Mouse (Mus musculus) CH12.LX (cell line): ENCODE measurements around the gene Mok. TPM values are rescaled to one million over a fixed set of nuclear protein-coding genes. Genes with fewer than 3 reads are reported as not detected.

Experiments
- DNase-seq: peaks from one replicate; pipeline ENCODE4 v3.0.0-alpha.2; 2013; ENCODE audit errors: extremely low read depth
- H3K27ac ChIP-seq: 2 replicates; pipeline ENCODE4 v1.5.1; 2012; ENCODE audit warnings: low read depth, mild to moderate bottlenecking, control low read depth, moderate library complexity; ENCODE audit not compliant: insufficient read depth
- H3K27me3 ChIP-seq: replicated peaks from 2 replicates; pipeline ENCODE3; 2012; ENCODE audit warnings: inconsistent platforms
- H3K36me3 ChIP-seq, 2 experiments: replicated peaks in 1 of 2; 2 replicates each; pipeline versions ENCODE3 to v1.6.1; 2012; ENCODE audit warnings: inconsistent platforms in 1 of 2, low read length in 1 of 2, mild to moderate bottlenecking in 1 of 2, mixed read lengths in 1 of 2, moderate library complexity in 1 of 2; ENCODE audit not compliant: control insufficient read depth in 1 of 2, insufficient read depth in 1 of 2
- H3K4me1 ChIP-seq, 2 experiments: 2 replicates each; pipeline ENCODE4 v1.6.1; 2012; ENCODE audit warnings: inconsistent platforms in 1 of 2, moderate library complexity in 1 of 2; ENCODE audit not compliant: insufficient read depth in 2 of 2, control insufficient read depth in 1 of 2
- H3K4me2 ChIP-seq: 2 replicates; pipeline ENCODE4 v1.6.1; 2012; ENCODE audit warnings: low read depth, mild to moderate bottlenecking, control low read depth; ENCODE audit not compliant: poor library complexity, insufficient read depth, severe bottlenecking
- H3K4me3 ChIP-seq, 3 experiments: fragments of 150-350 bp in 1 of 3; sonication (generic) in 1 of 3; replicated peaks in 1 of 3; 2 replicates each; pipeline versions ENCODE3 to v1.5.1; 2011 to 2012; ENCODE audit warnings: low read depth in 2 of 3, low read length in 2 of 3, mild to moderate bottlenecking in 2 of 3, moderate library complexity in 2 of 3, control low read depth in 1 of 3, improper control_type of control experiment in 1 of 3, inconsistent platforms in 1 of 3, mixed read lengths in 1 of 3; ENCODE audit not compliant: poor library complexity in 1 of 3
- H3K79me2 ChIP-seq: replicated peaks from 2 replicates; pipeline ENCODE4 v1.6.1; 2012; ENCODE audit warnings: mild to moderate bottlenecking, moderate library complexity; ENCODE audit not compliant: control insufficient read depth, poor library complexity, insufficient read depth, severe bottlenecking; ENCODE audit errors: extremely low read depth
- H3K9ac ChIP-seq: 2 replicates; pipeline ENCODE4 v1.6.1; 2012; ENCODE audit warnings: low read depth, mild to moderate bottlenecking, control low read depth, moderate library complexity; ENCODE audit not compliant: insufficient read depth
- H3K9me3 ChIP-seq: replicated peaks from 2 replicates; pipeline ENCODE3; 2012; ENCODE audit warnings: low read length, inconsistent platforms, mixed read lengths
- CHD1 ChIP-seq: IDR thresholded peaks from 2 replicates; pipeline ENCODE4 v1.6.1; 2012; ENCODE audit warnings: low read depth, low read length, improper control_type of control experiment, inconsistent platforms
- CTCF ChIP-seq, 2 experiments: IDR thresholded peaks in 1 of 2; conservative IDR thresholded peaks in 1 of 2; 2 replicates each; pipeline ENCODE4 v1.5.1; 2011 to 2012; ENCODE audit warnings: low read depth in 2 of 2, low read length in 2 of 2, improper control_type of control experiment in 1 of 2, inconsistent platforms in 1 of 2, mild to moderate bottlenecking in 1 of 2, moderate library complexity in 1 of 2
- ELF1 ChIP-seq: IDR thresholded peaks from 2 replicates; pipeline ENCODE4 v1.6.1; 2014; ENCODE audit warnings: low read depth, mild to moderate bottlenecking, inconsistent platforms, low read length, improper control_type of control experiment
- EP300 ChIP-seq: IDR thresholded peaks from 2 replicates; pipeline ENCODE4 v1.6.1; 2011; ENCODE audit warnings: low read length, improper control_type of control experiment
- ETS1 ChIP-seq: conservative IDR thresholded peaks from 2 replicates; pipeline ENCODE4 v1.6.1; 2012; ENCODE audit warnings: low read depth, mild to moderate bottlenecking, inconsistent platforms, low read length, improper control_type of control experiment, moderate library complexity
- HCFC1 ChIP-seq: IDR thresholded peaks from 2 replicates; pipeline ENCODE4 v1.6.1; 2012; ENCODE audit warnings: low read depth, mild to moderate bottlenecking, inconsistent platforms, low read length, improper control_type of control experiment
- IRF4 ChIP-seq: IDR thresholded peaks from 2 replicates; pipeline ENCODE4 v1.6.1; 2014; ENCODE audit warnings: low read depth, mild to moderate bottlenecking, inconsistent platforms, low read length, improper control_type of control experiment
- JUN ChIP-seq: IDR thresholded peaks from 2 replicates; pipeline ENCODE4 v1.6.1; 2011; ENCODE audit warnings: low read depth, mild to moderate bottlenecking, low read length, improper control_type of control experiment, moderate library complexity; ENCODE audit not compliant: insufficient read depth
- JUND ChIP-seq: conservative IDR thresholded peaks from 2 replicates; pipeline ENCODE4 v1.6.1; 2011; ENCODE audit warnings: low read depth, low read length, improper control_type of control experiment
- MAFK ChIP-seq: IDR thresholded peaks from 2 replicates; pipeline ENCODE4 v1.6.1; 2011; ENCODE audit warnings: low read length, improper control_type of control experiment; ENCODE audit not compliant: insufficient replicate concordance
- MAX ChIP-seq: IDR thresholded peaks from 2 replicates; pipeline ENCODE4 v1.6.1; 2011; ENCODE audit warnings: low read length, improper control_type of control experiment
- MXI1 ChIP-seq: IDR thresholded peaks from 2 replicates; pipeline ENCODE4 v1.6.1; 2011; ENCODE audit warnings: mild to moderate bottlenecking, low read depth, low read length, improper control_type of control experiment
- MYC ChIP-seq: IDR thresholded peaks from 2 replicates; pipeline ENCODE4 v1.6.1; 2011; ENCODE audit warnings: low read depth, mild to moderate bottlenecking, improper control_type of control experiment, low read length
- PAX5 ChIP-seq: IDR thresholded peaks from 2 replicates; pipeline ENCODE4 v1.6.1; 2012; ENCODE audit warnings: low read length, inconsistent platforms, mixed read lengths
- POLR2A ChIP-seq: IDR thresholded peaks from 2 replicates; pipeline ENCODE4 v1.6.1; 2011; ENCODE audit warnings: low read depth, mild to moderate bottlenecking, improper control_type of control experiment, low read length
- POLR2AphosphoS2 ChIP-seq: IDR thresholded peaks from 2 replicates; pipeline ENCODE4 v1.6.1; 2011; ENCODE audit warnings: low read depth, low read length, improper control_type of control experiment
- RAD21 ChIP-seq: IDR thresholded peaks from 2 replicates; pipeline ENCODE4 v1.6.1; 2011; ENCODE audit warnings: low read depth, mild to moderate bottlenecking, low read length, improper control_type of control experiment, moderate library complexity
- RCOR1 ChIP-seq: conservative IDR thresholded peaks from 2 replicates; pipeline ENCODE4 v1.6.1; 2012; ENCODE audit warnings: low read depth, mild to moderate bottlenecking, inconsistent platforms, low read length, improper control_type of control experiment
- TCF12 ChIP-seq: IDR thresholded peaks from 2 replicates; pipeline ENCODE4 v1.6.1; 2014; ENCODE audit warnings: low read depth, mild to moderate bottlenecking, inconsistent platforms, low read length, improper control_type of control experiment
- USF2 ChIP-seq: conservative IDR thresholded peaks from 2 replicates; pipeline ENCODE4 v1.6.1; 2011; ENCODE audit warnings: low read depth, low read length, improper control_type of control experiment
- ZC3H11A ChIP-seq: IDR thresholded peaks from 2 replicates; pipeline ENCODE4 v1.6.1; 2012; ENCODE audit warnings: low read depth, mild to moderate bottlenecking, inconsistent platforms, low read length, improper control_type of control experiment
- ZMIZ1 ChIP-seq: IDR thresholded peaks from 2 replicates; pipeline ENCODE4 v1.6.1; 2012; ENCODE audit warnings: low read depth, mild to moderate bottlenecking, inconsistent platforms, low read length, improper control_type of control experiment
- ZNF384 ChIP-seq: IDR thresholded peaks from 2 replicates; pipeline ENCODE4 v1.6.1; 2012; ENCODE audit warnings: low read depth, low read length, improper control_type of control experiment, inconsistent platforms
- dilution Hi-C: fragments of 300-500 bp; cut with MboI; formaldehyde crosslinking; loops from 2 replicates; pipeline ENCODE4 v1.14.3; 2020; ENCODE audit warnings: low sequenced_read_pairs; ENCODE audit not compliant: extremely low pct_unique_long_range_greater_than_20kb, extremely low pct_ligation_motif_present
- in situ Hi-C: fragments of 300-500 bp; cut with MboI; formaldehyde crosslinking; loops from 3 replicates; pipeline ENCODE4 v1.14.3; 2019; ENCODE audit warnings: low sequenced_read_pairs, low pct_ligation_motif_present, low pct_unique_long_range_greater_than_20kb, mixed read lengths
- polyA plus RNA-seq: library from polyadenylated mRNA; unstranded; fragments of >175 nt; gene quantifications from 2 replicates; pipeline ENCODE4 v1.2.1, GENCODE M21; 2012; ENCODE audit warnings: low read depth; ENCODE audit not compliant: insufficient read length
- total RNA-seq, 2 experiments: library from RNA; depleted of rRNA; stranded (reverse); fragments of 300-350 nt in 1 of 2; fragments of >200 nt in 1 of 2; gene quantifications; 2 replicates each; pipeline ENCODE4 v1.2.3; 2012 to 2014

The Mok gene
- total and polyA plus RNA-seq, 3 experiments, result 7.1 to 11.0 (median 9.8) TPM

DNA sequence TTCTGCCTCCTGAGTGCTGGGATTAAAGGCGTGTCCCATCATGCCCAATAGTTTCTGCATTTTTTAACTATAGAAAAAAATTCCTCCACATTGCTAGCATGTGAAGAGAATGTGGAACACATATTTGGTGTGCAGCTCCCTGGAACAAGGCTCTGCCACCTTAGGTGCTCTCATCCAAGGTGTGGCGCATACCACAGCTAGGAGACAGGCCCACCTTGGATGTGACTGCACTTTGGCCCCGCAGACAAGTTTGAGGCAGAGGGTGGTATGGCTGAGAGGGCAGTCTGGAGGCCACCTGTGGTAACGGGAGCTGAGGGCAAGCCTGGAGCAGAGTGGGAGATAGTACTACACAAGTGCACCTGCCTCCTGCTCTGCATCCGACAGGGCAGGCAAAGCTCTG lies 31.9 kb downstream of the Mok start:
- in situ Hi-C loops, result no loop called here
- Histone ChIP-seq H3K27me3 (no peaks in the 10 kb centered on the region), H3K27ac (no peak overlapping the region), H3K4me1 (peaks cover 12 to 37% of the 10 kb centered on the region in 2 experiments), H3K79me2 (no peaks in the 10 kb centered on the region), H3K9ac (no peak overlapping the region), H3K4me2 (no peak overlapping the region), H3K4me3 (no peak overlapping the region), H3K9me3 (no peaks in the 10 kb centered on the region), H3K36me3 (peaks cover 14 to 76% of the 10 kb centered on the region in 2 experiments)
- no peak for DNase-seq
- no peak for TF ChIP-seq POLR2A
- TF ChIP-seq TCF12, result no peak
- TF ChIP-seq JUN, result no peak
- TF ChIP-seq RAD21, result no peak
- TF ChIP-seq ZMIZ1, result no peak
- TF ChIP-seq MAX, result no peak
- no peak for TF ChIP-seq PAX5
- dilution Hi-C loops, result no loop called here

DNA sequence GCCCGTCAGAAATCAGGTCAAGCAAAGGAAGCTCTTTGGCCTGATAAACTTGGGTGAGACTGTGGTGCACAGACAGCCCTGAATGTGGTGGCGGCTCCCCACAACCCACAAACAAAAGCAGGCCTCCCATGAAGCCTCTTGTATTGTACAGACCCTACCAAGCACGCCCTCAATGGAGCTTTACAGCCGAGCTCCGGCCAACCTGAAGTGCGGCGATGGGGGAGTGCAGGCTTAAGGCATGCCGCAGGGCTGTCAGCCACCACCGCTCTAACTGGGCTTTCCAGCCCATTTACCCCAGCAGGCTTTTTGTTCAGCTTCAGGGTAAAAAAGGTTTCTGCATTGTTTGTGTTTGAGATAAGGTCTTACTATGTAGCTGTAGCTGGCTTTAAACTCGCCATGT lies 32.3 kb downstream of the Mok start:
- Histone ChIP-seq H3K9me3 (no peaks in the 10 kb centered on the region), H3K27ac (no peak overlapping the region), H3K4me1 (peaks cover 12 to 35% of the 10 kb centered on the region in 2 experiments), H3K9ac (no peak overlapping the region), H3K36me3 (peaks cover 14 to 79% of the 10 kb centered on the region in 2 experiments), H3K79me2 (no peaks in the 10 kb centered on the region), H3K4me3 (no peak overlapping the region), H3K27me3 (no peaks in the 10 kb centered on the region), H3K4me2 (no peak overlapping the region)
- in situ Hi-C loops (no loop called here), dilution Hi-C loops (no loop called here)
- no peak for TF ChIP-seq TCF12
- no peak for TF ChIP-seq ETS1
- no peak for TF ChIP-seq POLR2A
- TF ChIP-seq JUND, result no peak
- TF ChIP-seq HCFC1, result no peak
- TF ChIP-seq USF2, result no peak
- TF ChIP-seq MAFK, result no peak
- no peak for TF ChIP-seq POLR2AphosphoS2
- no peak for TF ChIP-seq MYC
- TF ChIP-seq ZC3H11A, result no peak
- TF ChIP-seq EP300, result no peak
- no peak for TF ChIP-seq ZNF384
- TF ChIP-seq CHD1, result no peak
- no peak for TF ChIP-seq ZMIZ1
- TF ChIP-seq CTCF (conservative IDR thresholded peaks at IDR 0.05 in 1 of 2, IDR thresholded peaks at IDR 0.05 in 1 of 2; ENCODE audit: low read depth in 2 of 2, low read length in 2 of 2), result no peak
- TF ChIP-seq ELF1, result no peak
- TF ChIP-seq IRF4, result no peak
- no peak for TF ChIP-seq RCOR1
- TF ChIP-seq MXI1, result no peak
- no peak for DNase-seq
